Mouse (Mus musculus): ENCODE results near the gene Trio.

GRCm38 (mm10) chr15:27993528-27993927 is 32.1 kb downstream of the Trio start:
- TF ChIP-seq CTCF (IDR thresholded peaks at IDR 0.05; ENCODE audit: low read depth, low read length): no peak
- no peak for TF ChIP-seq POLR2AphosphoS5 (IDR thresholded peaks at IDR 0.05; ENCODE audit: insufficient replicate concordance, low read depth, low read length)

All from G1E (cell line).